Mouse (Mus musculus) ovary, postnatal 36 days (tissue): ENCODE data around the gene Rbpms2.
"Not testable (repeated sequence)": the region's sequence is repeated elsewhere in the genome, so short reads cannot be mapped to it uniquely, and the experiment has no call there.

Experiments
- DNase-seq: peaks from one replicate; pipeline ENCODE4 v3.0.0; 2022; ENCODE audit warnings: low spot score, mixed read lengths

Rbpms2 gene

GRCm38 (mm10) chr9:65621196-65621595 is 8.3 kb upstream of the Rbpms2 start:
- DNase-seq: no peak

GRCm38 (mm10) chr9:65621666-65622065 is 7.8 kb upstream of the Rbpms2 start:
- no peak for DNase-seq

- no peak for DNase-seq
Measured at GRCm38 (mm10) chr9:65622826-65623225, 6.6 kb upstream of the Rbpms2 start.

GRCm38 (mm10) chr9:65624266-65624665 is 5.2 kb upstream of the Rbpms2 start:
- no peak for DNase-seq

GRCm38 (mm10) chr9:65629767-65630630 is 551 bp downstream of the Rbpms2 start:
- peak; percentile 74 for DNase-seq

- DNase-seq: peak; percentile 55
Measured at GRCm38 (mm10) chr9:65630631-65631353, 1.3 kb downstream of the Rbpms2 start.

- no peak for DNase-seq
Measured at GRCm38 (mm10) chr9:65631354-65632021, 2.0 kb downstream of the Rbpms2 start.

GRCm38 (mm10) chr9:65635766-65636165 is 6.3 kb downstream of the Rbpms2 start:
- DNase-seq: no peak

- no peak for DNase-seq
Measured at GRCm38 (mm10) chr9:65636926-65637325, 7.5 kb downstream of the Rbpms2 start.

- no peak for DNase-seq
Measured at GRCm38 (mm10) chr9:65639065-65639464, 9.6 kb downstream of the Rbpms2 start.

GRCm38 (mm10) chr9:65640838-65641410 is 11.5 kb downstream of the Rbpms2 start:
- DNase-seq: no peak

- no peak for DNase-seq
Measured at GRCm38 (mm10) chr9:65641446-65642052, 12.1 kb downstream of the Rbpms2 start.

- DNase-seq: no peak
Measured at GRCm38 (mm10) chr9:65642546-65642945, 13.1 kb downstream of the Rbpms2 start.

GRCm38 (mm10) chr9:65644960-65645359 is 15.5 kb downstream of the Rbpms2 start:
- DNase-seq: no peak

GRCm38 (mm10) chr9:65645984-65646383 is 16.5 kb downstream of the Rbpms2 start:
- no peak for DNase-seq

- DNase-seq: no peak
Measured at GRCm38 (mm10) chr9:65646782-65647181, 17.3 kb downstream of the Rbpms2 start.

GRCm38 (mm10) chr9:65648730-65649129 is 19.3 kb downstream of the Rbpms2 start:
- no peak for DNase-seq

GRCm38 (mm10) chr9:65649997-65650396 is 20.5 kb downstream of the Rbpms2 start:
- no peak for DNase-seq

GRCm38 (mm10) chr9:65651957-65652356 is 22.5 kb downstream of the Rbpms2 start:
- not testable (repeated sequence) for DNase-seq

GRCm38 (mm10) chr9:65653741-65654140 is 24.3 kb downstream of the Rbpms2 start:
- no peak for DNase-seq

- DNase-seq: no peak
Measured at GRCm38 (mm10) chr9:65654700-65655237, 25.3 kb downstream of the Rbpms2 start.

GRCm38 (mm10) chr9:65655540-65655939 is 26.1 kb downstream of the Rbpms2 start:
- DNase-seq: no peak
